In the genomic region with DNA sequence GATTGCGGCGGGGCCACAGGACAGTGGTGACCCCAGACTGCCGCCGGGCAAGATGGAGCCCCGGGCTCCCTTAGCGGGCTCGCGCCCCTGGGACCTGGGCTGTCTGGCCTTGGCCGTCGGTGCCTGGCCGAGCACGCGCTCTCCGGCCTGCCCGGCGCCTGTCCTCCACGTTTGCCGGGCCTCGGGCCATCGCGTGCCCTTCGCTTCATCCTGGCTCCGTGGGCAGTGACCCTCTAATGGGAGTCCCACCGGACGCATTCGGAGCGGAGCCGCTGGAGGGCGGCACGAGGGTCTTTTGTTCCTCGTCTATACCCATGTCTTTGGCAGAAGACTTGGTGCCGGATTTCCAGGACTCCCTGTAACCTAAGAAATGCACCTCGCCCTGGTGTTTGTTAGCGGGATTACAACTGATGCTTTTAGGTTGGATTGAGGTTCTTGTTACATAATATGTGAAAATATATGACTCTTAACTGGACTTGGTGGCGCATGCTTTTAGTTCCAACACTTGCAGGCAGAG, we compare ENCODE assay signal across 8 mouse cellular contexts. TPM values are rescaled to one million over a fixed set of nuclear protein-coding genes. Genes with fewer than 3 reads are reported as not detected.
DNase-seq lines count a peak whose midpoint lies in the region; ATAC-seq and TF ChIP-seq lines count a peak whose summit lies in the region.

No protein-coding gene starts in this region.

- 0 out of 2 replicates have a peak, but pooled peaks cover 2% of the 10 kb centered on the region for H3K27me3 ChIP-seq in heart, embryonic 11.5 days (ENCODE audit: control insufficient read depth, insufficient read depth, low read length)
- no peaks in the 10 kb centered on the region for H3K27me3 ChIP-seq in kidney, embryonic 16.5 days (ENCODE audit: insufficient read depth, low read length)
- H3K27me3 ChIP-seq in liver, adult 2 months (ENCODE audit: control insufficient read depth, insufficient read depth, low read length) = no peaks in the 10 kb centered on the region
- no peaks in the 10 kb centered on the region for H3K27me3 ChIP-seq in myocyte (ENCODE audit: control insufficient read depth, insufficient read depth, insufficient read length)
- no peaks in the 10 kb centered on the region for H3K27me3 ChIP-seq in stomach, embryonic 14.5 days (ENCODE audit: control insufficient read depth, insufficient read depth, low read length)

- peak; percentile 83 to 87 for DNase-seq in B cell, adult 2 months
- DNase-seq in brain, adult 2 months (ENCODE audit: low read depth, low spot score) = peak; percentile 93
- peak; percentile 77 for DNase-seq in liver, adult 2 months (ENCODE audit: extremely low read depth, low read depth, low spot score)

- H3K36me3 ChIP-seq in heart, embryonic 11.5 days (ENCODE audit: control insufficient read depth, insufficient read depth, low read length) = no peaks in the 10 kb centered on the region
- no peaks in the 10 kb centered on the region for H3K36me3 ChIP-seq in kidney, embryonic 16.5 days (ENCODE audit: insufficient read depth, low read length)
- peaks cover 3% of the 10 kb centered on the region; the same call in 1 of the 2 replicates for H3K36me3 ChIP-seq in liver, adult 2 months (ENCODE audit: control insufficient read depth, insufficient read depth, low read length)
- H3K36me3 ChIP-seq in myocyte (ENCODE audit: control insufficient read depth, insufficient read depth) = no peaks in the 10 kb centered on the region
- H3K36me3 ChIP-seq in stomach, embryonic 14.5 days (ENCODE audit: control insufficient read depth, insufficient read depth, low read length) = no peaks in the 10 kb centered on the region

- ATAC-seq in erythroblast, adult 5-6 weeks (replicated peaks; ENCODE audit: low FRiP score, poor library complexity, severe bottlenecking) = peak; percentile 42
- ATAC-seq in heart, embryonic 11.5 days (replicated peaks; ENCODE audit: insufficient number of reproducible peaks, low FRiP score, low TSS enrichment) = peak; percentile 36
- ATAC-seq in kidney, embryonic 16.5 days (ENCODE audit: low FRiP score, low TSS enrichment) = peak; percentile 64
- ATAC-seq in stomach, embryonic 14.5 days (ENCODE audit: insufficient number of reproducible peaks, insufficient read depth, low FRiP score, low read depth) = peak; percentile 25

- peaks cover 6% of the 10 kb centered on the region; the same call in 1 of the 2 replicates for H3K79me2 ChIP-seq in liver, adult 2 months (ENCODE audit: control insufficient read depth, insufficient read depth, low read length)
- H3K79me2 ChIP-seq in myocyte (ENCODE audit: control insufficient read depth, insufficient read depth) = peaks cover 30% of the 10 kb centered on the region

- H3K4me3 ChIP-seq in heart, embryonic 11.5 days (ENCODE audit: low read depth, low read length) = peak overlapping the region; percentile 55
- peak overlapping the region; percentile 60 for H3K4me3 ChIP-seq in kidney, embryonic 16.5 days (ENCODE audit: low read length)
- H3K4me3 ChIP-seq in liver, adult 2 months (ENCODE audit: insufficient read depth, low read depth, low read length) = peak overlapping the region; percentile 99
- H3K4me3 ChIP-seq in myocyte = peak overlapping the region; percentile 42
- peak overlapping the region; percentile 49 for H3K4me3 ChIP-seq in stomach, embryonic 14.5 days (ENCODE audit: low read depth, low read length)

- no peaks in the 10 kb centered on the region for H3K9me3 ChIP-seq in heart, embryonic 11.5 days (replicated peaks; ENCODE audit: control insufficient read depth, low read length)
- H3K9me3 ChIP-seq in kidney, embryonic 16.5 days (ENCODE audit: low read length) = no peaks in the 10 kb centered on the region
- H3K9me3 ChIP-seq in stomach, embryonic 14.5 days (ENCODE audit: control insufficient read depth, low read depth, low read length) = no peaks in the 10 kb centered on the region

- peak overlapping the region; percentile 76 for H3K4me2 ChIP-seq in heart, embryonic 11.5 days
- peak overlapping the region; percentile 67 for H3K4me2 ChIP-seq in kidney, embryonic 16.5 days (replicated peaks; ENCODE audit: low read depth, low read length)
- H3K4me2 ChIP-seq in myocyte (ENCODE audit: low read depth) = peak overlapping the region; percentile 70
- peak overlapping the region; percentile 53 for H3K4me2 ChIP-seq in stomach, embryonic 14.5 days (replicated peaks; ENCODE audit: low read depth, low read length)

- peak; percentile 22; the same call in 1 of the 2 replicates for TF ChIP-seq CTCF in liver, adult 2 months (IDR thresholded peaks at IDR 0.05; ENCODE audit: low read depth, low read length)

- no peak for TF ChIP-seq POLR2A in liver, adult 2 months (IDR thresholded peaks at IDR 0.05; ENCODE audit: extremely low read depth, insufficient read depth, low read length)
- no peak for TF ChIP-seq POLR2A in myocyte (IDR thresholded peaks at IDR 0.05; ENCODE audit: insufficient read length, low read depth)

- 1% methylated on average over 35 of the region's 35 CpGs for WGBS in heart, embryonic 11.5 days (ENCODE audit: insufficient replicate concordance)
- WGBS in kidney, embryonic 16.5 days = under 1% methylated on average over 34 of the region's 35 CpGs
- under 1% methylated on average over 35 of the region's 35 CpGs for WGBS in liver, adult 2 months
- WGBS in stomach, embryonic 14.5 days = under 1% methylated on average over 30 of the region's 35 CpGs

- H3K27ac ChIP-seq in heart, embryonic 11.5 days (ENCODE audit: low read depth, low read length) = peak overlapping the region; percentile 92
- peak overlapping the region; percentile 96 for H3K27ac ChIP-seq in kidney, embryonic 16.5 days (ENCODE audit: low read length)
- H3K27ac ChIP-seq in liver, adult 2 months (replicated peaks; ENCODE audit: insufficient read depth, low read depth, low read length) = peak overlapping the region; percentile 99
- H3K27ac ChIP-seq in stomach, embryonic 14.5 days (ENCODE audit: low read length) = peak overlapping the region; percentile 94

- H3K4me1 ChIP-seq in heart, embryonic 11.5 days (ENCODE audit: control insufficient read depth, insufficient read depth, low read length) = peaks cover 10% of the 10 kb centered on the region
- H3K4me1 ChIP-seq in kidney, embryonic 16.5 days (ENCODE audit: insufficient read depth, low read length) = peaks cover 23% of the 10 kb centered on the region
- peaks cover 11% of the 10 kb centered on the region; the same call in 1 of the 2 replicates for H3K4me1 ChIP-seq in liver, adult 2 months (ENCODE audit: control insufficient read depth, insufficient read depth, low read length)
- H3K4me1 ChIP-seq in stomach, embryonic 14.5 days (ENCODE audit: control insufficient read depth, insufficient read depth, low read length) = no peaks in the 10 kb centered on the region

- peak overlapping the region; percentile 71 for H3ac ChIP-seq in myocyte (ENCODE audit: control insufficient read depth, insufficient read length)

- peak overlapping the region; percentile 78 for H3K9ac ChIP-seq in heart, embryonic 11.5 days (ENCODE audit: low read depth, low read length)
- H3K9ac ChIP-seq in kidney, embryonic 16.5 days (replicated peaks; ENCODE audit: low read length) = peak overlapping the region; percentile 84
- peak overlapping the region; percentile 98 for H3K9ac ChIP-seq in liver, adult 2 months (ENCODE audit: low read depth, low read length)
- peak overlapping the region; percentile 72 for H3K9ac ChIP-seq in stomach, embryonic 14.5 days (replicated peaks; ENCODE audit: low read depth, low read length)

TF ChIP-seq in myocyte, 11 proteins besides CTCF, POLR2A, EP300 and RAD21:
- TF ChIP-seq CEBPB (IDR thresholded peaks at IDR 0.05; ENCODE audit: insufficient read depth, poor library complexity, severe bottlenecking) (no peak), MYOD1 (IDR thresholded peaks at IDR 0.05; ENCODE audit: control insufficient read depth in 1 of 3, insufficient read length in 2 of 3, low read depth in 2 of 3) (no peak), MAX (IDR thresholded peaks at IDR 0.05; ENCODE audit: low read depth) (no peak), TCF3 (IDR thresholded peaks at IDR 0.05; ENCODE audit: insufficient read length, low read depth) (no peak), E2F4 (IDR thresholded peaks at IDR 0.05; ENCODE audit: insufficient read depth) (no peak), MYOG (IDR thresholded peaks at IDR 0.05; ENCODE audit: control insufficient read depth in 1 of 3, insufficient read depth in 1 of 3, insufficient read length in 2 of 3, low read depth in 2 of 3) (no peak), USF1 (IDR thresholded peaks at IDR 0.05; ENCODE audit: low read depth) (no peak), TCF12 (IDR thresholded peaks at IDR 0.05; ENCODE audit: insufficient read depth, poor library complexity, severe bottlenecking) (no peak), POLR2AphosphoS2 (IDR thresholded peaks at IDR 0.05; ENCODE audit: insufficient read length, low read depth) (no peak), SRF (IDR thresholded peaks at IDR 0.05; ENCODE audit: control insufficient read depth, insufficient read length, low read depth) (no peak)

RNA-seq across cellular contexts. Expression of a gene that starts 1.1 kb away (rescaled TPM):
- 26.3 and 28.2 TPM in 2 replicates for total RNA-seq in erythroblast, adult 5-6 weeks (2015; ENCODE audit: low replicate concordance)
- total RNA-seq in erythroblast, adult 5-6 weeks (2017; ENCODE audit: low replicate concordance) = 19.9 and 24.5 TPM in 2 replicates
- 17.4 and 18.3 TPM in 2 replicates for polyA plus RNA-seq in heart, embryonic 11.5 days (2014; fragmentation: Nextera tagmentation; extraction: Ambion mirVana)
- polyA plus RNA-seq in kidney, embryonic 16.5 days (2015; fragmentation: Nextera tagmentation; extraction: Ambion mirVana) = 29.2 and 33.5 TPM in 2 replicates
- total RNA-seq in liver, adult 2 months (2014; rRNA removed) = 14.2 and 18.5 TPM in 2 replicates
- 2.8 and 3.0 TPM in 2 replicates for polyA plus RNA-seq in liver, adult 2 months (2012; rRNA removed)
- 3.5 TPM for polyA plus RNA-seq in myocyte (2012; fragmentation: generic; extraction: Trizol)
- 27.6 and 27.8 TPM in 2 replicates for polyA plus RNA-seq in stomach, embryonic 14.5 days (2014; fragmentation: Nextera tagmentation; extraction: Ambion mirVana)

RNA-seq across cellular contexts. Expression of a gene that starts 34.5 kb away (rescaled TPM):
- total RNA-seq in erythroblast, adult 5-6 weeks (2015; ENCODE audit: low replicate concordance) = 8.3 and 29.7 TPM in 2 replicates
- total RNA-seq in erythroblast, adult 5-6 weeks (2017; ENCODE audit: low replicate concordance) = 99.5 and 123 TPM in 2 replicates
- 33.7 and 36.7 TPM in 2 replicates for polyA plus RNA-seq in heart, embryonic 11.5 days (2014; fragmentation: Nextera tagmentation; extraction: Ambion mirVana)
- polyA plus RNA-seq in kidney, embryonic 16.5 days (2015; fragmentation: Nextera tagmentation; extraction: Ambion mirVana) = 24.6 and 30.1 TPM in 2 replicates
- 6.5 and 11.6 TPM in 2 replicates for total RNA-seq in liver, adult 2 months (2014; rRNA removed)
- 1.3 and 1.8 TPM in 2 replicates for polyA plus RNA-seq in liver, adult 2 months (2012; rRNA removed)
- 9.6 TPM for polyA plus RNA-seq in myocyte (2012; fragmentation: generic; extraction: Trizol)
- polyA plus RNA-seq in stomach, embryonic 14.5 days (2014; fragmentation: Nextera tagmentation; extraction: Ambion mirVana) = 35.7 and 36.8 TPM in 2 replicates

Comparison
In these comparisons a context has a peak if more than half of its experiments do, and no peak if none do; other contexts are left out.
1. Peak in every context shown above with its lines: DNase-seq, ATAC-seq, H3K4me3 ChIP-seq and H3K27ac ChIP-seq.
2. H3K4me3 ChIP-seq: peak in every context shown above with its lines; median percentile 99 in liver, adult 2 months; 60 in kidney, embryonic 16.5 days; 55 in heart, embryonic 11.5 days; 49 in stomach, embryonic 14.5 days; 42 in myocyte.